Mouse (Mus musculus): ENCODE results near the gene Gm20388.

DNA sequence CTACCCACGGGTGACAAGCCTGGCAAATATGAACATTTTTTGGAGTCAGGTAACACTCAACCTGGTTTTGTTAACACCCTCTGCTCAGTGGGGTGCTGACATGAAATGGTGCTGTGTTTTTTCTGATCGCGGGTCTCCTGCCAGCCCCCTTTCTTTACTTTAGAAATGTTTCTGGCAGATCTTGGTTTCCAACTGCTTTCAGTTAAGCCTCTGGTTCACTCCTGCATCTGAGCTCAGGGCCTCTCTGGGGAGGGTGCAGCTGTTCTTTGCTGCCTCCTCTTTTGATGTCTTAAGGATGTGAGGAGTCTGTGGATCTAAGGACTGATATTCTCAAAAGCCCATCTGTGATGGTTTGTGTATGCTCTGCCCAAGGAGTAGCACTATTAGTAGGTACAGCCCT, 4165.8 kb downstream of the Gm20388 start:
- no peak for TF ChIP-seq CTCF (IDR thresholded peaks at IDR 0.05; ENCODE audit: low read depth)
- no peak for TF ChIP-seq EP300 (optimal IDR thresholded peaks at IDR 0.05)
